Mouse (Mus musculus): Measurements from ENCODE around the gene Spaca9.

Spaca9 gene

DNA sequence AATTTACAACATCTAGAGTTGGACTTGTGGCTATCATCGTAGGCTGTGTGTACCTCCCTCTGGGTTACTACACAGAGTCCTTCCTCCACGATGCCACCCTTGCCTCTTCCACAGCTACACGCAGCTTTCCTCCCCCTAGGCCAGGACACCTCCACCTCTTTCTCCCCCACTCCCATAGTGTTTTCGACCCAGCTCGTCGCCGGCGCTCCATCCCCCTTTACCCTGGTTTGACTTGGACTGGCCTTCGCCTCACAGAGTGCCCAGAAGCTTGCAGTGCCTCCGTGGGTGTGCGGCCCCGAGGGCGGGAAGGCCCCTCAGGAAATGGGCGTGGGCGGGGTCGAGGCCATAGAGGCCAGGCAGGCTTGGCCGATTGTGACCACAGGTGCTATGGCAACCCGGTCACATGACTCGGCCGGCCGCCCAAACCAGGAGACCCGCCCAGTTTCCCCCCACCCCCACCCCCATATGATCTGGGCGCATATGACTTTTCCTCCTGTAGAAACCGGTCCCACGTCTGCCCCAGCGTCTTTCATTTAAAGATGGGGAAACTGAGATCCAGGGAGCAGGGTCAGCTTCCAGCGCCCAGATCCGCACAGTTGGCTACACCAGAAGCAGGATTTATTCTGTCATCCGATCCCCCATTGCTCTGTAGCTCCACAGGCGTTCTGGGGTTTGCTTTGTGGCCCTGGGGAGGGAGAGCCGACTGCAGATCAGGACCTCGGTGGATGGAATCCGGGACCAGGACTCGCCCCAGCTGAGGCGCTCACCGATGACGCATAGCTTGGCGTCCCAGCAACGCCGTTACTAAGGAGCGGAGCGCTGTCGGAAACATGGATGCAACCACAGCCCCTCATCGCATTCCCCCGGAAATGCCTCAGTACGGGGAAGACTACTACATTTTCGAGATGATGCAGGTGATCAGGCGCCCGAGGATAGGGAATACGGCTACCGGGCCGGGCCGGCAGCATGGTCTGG is at the start of gene Spaca9, which contains the start of gene Ak8:
TSS of gene Spaca9 (minus strand) at position 367 of the 975 bp plus-strand sequence.
TSS of gene Ak8 (plus strand) at position 804 of the 975 bp plus-strand sequence.
- in situ Hi-C loops (cut with MseI, MboI), result no loop called here

- in situ Hi-C loops (cut with MseI, MboI), result no loop called here
Observed at GRCm38 (mm10) chr2:28747705-28748104, 48.2 kb upstream of the Spaca9 start.

DNA sequence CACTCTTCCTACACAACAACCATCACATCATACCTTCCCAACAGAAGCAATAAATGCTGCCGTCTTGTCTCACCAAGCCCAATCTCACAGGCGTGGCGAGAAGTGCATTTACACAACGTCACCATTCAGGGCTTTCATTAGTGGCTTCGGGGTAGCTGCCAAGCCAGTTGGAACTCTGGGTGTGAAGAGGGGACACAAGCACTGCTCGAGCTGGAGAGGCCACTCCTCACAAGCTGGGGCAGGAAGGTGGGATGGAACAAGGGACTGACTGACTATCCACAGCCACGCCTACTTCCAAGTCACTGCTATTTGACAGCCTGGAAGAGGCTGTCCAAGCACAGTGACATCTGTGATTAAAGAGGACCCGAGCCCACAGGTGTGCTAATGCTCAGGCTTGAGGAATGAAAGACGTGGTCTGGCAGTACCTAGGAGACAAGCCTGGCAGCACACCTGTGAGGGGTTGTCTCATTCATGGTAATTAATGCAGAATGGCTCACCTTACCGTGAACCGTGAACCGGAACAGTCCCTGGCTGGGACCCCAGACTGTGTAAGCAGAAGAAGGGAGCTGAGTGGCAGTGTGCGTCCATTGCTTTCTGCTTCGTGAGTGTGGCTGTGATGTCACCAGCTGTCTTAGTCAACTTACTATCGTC is 47.3 kb upstream of the Spaca9 start:
- in situ Hi-C loops (cut with MseI, MboI), result no loop called here

GRCm38 (mm10) chr2:28742701-28743100 is 43.2 kb upstream of the Spaca9 start:
- in situ Hi-C loops (cut with MseI, MboI), result no loop called here

DNA sequence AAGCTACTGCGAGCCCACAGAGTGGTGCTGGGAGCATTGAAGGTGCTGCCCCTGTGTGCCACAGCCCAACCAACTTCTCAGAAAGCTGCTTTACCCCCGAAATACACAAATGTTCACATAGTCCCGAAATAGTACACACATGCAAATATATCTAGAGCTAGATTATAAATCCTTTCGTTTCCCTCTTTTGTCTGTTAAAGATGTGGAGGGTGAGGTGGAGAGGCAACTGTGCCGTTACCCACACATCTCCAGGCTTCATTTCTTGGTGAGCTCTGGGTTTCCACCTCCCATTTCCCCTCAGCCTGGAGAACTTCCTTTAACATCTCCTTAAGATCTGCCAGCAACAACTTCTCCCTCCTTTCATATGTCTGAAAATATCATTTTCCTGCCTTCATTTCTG is 40.6 kb upstream of the Spaca9 start:
- in situ Hi-C loops (cut with MseI, MboI), result no loop called here

- in situ Hi-C loops (cut with MseI, MboI), result no loop called here
Observed at GRCm38 (mm10) chr2:28737112-28737511, 37.6 kb upstream of the Spaca9 start.

DNA sequence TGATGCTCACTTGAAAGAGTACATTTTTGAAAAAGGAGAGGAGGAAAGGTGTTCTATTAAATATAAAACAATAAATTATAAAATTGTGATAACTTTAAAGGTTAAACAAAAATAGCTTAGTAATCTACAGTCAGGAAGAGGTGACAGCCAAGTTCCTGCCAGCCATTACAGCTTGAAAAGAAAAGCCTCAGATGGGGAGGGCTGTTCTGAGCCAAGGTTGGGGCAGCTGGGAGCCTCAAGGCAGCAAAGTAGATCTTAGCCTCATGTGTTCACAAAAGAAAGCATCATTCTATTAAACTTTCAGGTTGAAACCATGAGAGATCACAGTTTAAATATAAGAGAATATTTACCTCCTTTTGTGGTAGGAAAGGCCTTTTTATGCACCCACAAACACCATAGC is 31.1 kb upstream of the Spaca9 start:
- in situ Hi-C loops (cut with MseI, MboI), result no loop called here

GRCm38 (mm10) chr2:28727786-28728404 is 28.4 kb upstream of the Spaca9 start:
- in situ Hi-C loops (cut with MseI, MboI), result no loop called here

DNA sequence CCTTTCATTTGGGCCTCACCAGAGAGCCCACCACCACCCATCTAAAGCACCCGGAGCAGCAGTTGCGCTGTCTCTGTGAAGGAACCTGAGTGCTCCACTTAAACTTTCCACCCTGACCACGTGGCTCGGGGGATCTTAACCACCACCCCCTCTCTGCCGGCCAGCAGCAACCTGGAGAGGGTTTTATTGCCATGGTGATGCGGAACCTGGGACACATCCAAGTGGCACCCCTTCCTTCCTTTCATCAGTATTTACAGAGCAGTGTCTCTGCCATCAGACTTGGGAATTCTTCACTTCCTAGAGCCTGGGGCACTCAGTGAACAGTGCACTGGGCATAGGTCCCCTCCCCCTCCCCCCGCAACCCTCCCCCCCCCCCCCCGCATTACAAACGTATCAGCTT is 24.4 kb upstream of the Spaca9 start:
- in situ Hi-C loops (cut with MseI, MboI), result no loop called here

GRCm38 (mm10) chr2:28722419-28722818 is 22.9 kb upstream of the Spaca9 start:
- in situ Hi-C loops (cut with MseI, MboI), result no loop called here

GRCm38 (mm10) chr2:28713036-28713435 is 13.5 kb upstream of the Spaca9 start:
- in situ Hi-C loops (cut with MseI, MboI), result no loop called here

DNA sequence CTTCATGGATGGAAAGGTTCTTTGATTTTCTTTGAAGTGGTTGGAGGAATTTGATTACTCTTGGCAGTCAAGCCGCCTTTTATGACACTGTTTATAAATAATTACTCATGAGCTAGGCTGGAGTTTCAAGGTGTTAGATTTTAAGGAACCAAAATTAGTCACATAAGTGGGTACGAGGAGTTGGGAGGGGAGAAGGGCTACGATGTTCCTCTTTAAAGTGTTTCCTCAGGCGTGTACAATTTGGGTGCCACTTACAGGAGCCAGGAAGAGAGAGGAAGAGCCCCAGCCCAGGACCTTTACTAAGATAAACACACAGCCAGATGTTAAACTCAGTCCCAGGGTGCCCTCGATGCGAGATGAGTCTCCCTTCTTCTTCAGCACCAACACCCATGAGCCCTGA is 7.3 kb upstream of the Spaca9 start:
- in situ Hi-C loops (cut with MseI, MboI), result no loop called here

GRCm38 (mm10) chr2:28706106-28706636 is 6.6 kb upstream of the Spaca9 start:
- in situ Hi-C loops (cut with MseI, MboI), result no loop called here

DNA sequence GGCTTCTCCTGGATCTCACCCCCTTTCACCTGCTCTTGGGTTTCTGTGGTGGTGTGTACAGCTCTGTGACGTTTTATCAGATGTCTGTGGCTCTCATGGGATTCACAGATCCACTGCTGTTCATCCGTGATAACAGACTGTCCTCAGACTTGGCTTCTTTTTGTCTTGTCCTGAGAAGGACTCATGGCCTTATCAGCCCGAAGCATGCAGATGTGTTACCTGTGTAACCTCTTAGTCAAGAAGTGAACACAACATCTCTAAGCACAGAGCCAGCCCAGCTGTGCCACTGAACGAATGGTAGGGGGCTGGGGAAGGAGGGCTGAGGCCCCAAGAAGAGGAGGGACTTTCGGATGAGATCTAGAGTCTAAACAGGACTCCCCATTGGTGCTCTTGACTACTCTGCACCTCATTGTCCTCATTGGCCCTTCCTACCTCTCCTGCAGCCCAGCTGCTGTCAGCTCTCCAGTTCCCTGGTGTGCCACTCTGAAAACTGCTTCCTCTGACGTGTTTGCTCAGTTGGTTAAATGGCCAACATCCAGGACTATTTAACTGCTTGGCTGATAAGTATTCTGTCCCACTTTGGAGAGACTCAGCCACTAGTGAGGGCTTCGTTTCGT is 2.2 kb upstream of the Spaca9 start:
- in situ Hi-C loops (cut with MseI, MboI), result no loop called here

GRCm38 (mm10) chr2:28698566-28698965 is 961 bp downstream of the Spaca9 start:
- in situ Hi-C loops (cut with MseI, MboI), result no loop called here

DNA sequence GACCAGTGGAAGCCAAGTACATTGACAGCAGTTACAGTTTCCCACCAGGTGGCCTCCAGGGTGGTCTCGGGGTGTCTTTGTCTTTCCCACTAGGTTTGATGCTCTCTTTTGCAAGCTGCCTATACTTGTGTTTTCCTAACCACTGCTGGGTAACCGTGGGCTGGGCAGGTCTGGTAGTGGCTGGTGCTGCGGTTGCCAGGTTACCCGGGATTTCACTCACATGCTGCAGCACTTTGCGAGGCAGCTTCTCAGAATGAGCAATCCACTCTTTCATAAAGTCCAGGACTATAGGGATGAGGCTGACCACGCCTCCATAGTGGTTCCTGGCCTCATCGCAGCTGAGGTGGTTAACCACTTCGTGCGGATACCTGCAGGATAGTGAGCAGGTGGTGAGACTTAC is 6.8 kb downstream of the Spaca9 start:
- in situ Hi-C loops (cut with MseI, MboI), result no loop called here

DNA sequence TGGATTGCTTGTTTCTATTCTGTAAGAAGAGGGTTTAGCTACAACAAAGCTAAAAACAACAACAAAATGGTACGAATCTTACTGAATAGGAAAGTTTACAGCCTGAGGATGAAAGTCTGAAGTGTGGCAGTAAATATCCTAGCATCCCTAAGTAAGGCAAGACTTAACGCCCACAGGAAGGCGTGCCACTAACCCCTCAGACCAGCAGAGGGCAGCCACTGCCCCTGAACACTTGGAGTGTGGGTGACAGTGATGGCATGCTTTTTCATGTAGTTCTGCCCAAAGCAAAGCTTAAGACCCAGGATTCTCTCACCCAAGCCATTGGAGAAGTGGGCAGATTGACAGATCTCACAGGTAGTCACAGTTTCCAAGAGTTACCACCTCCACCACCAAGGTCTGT is 11.1 kb downstream of the Spaca9 start:
- in situ Hi-C loops (cut with MseI, MboI), result no loop called here

DNA sequence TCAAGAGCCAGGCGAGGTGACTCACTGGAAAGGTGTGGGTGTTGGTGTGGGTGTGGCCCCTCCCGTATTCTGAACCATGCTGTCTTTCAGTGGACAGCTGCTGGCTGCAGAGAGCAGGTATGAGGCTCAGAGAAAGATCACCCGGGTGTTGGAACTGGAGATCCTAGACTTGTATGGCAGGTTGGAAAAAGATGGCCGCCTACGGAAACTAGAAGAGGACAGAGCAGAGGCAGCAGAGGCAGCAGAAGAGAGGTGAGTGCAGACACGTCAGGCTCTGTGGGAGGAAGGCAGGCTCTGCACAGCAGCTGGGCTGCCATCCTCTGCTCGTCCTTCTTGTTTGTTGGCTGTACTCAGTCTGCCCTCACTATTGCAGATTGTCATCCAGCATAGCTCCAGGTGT is 13.6 kb downstream of the Spaca9 start:
- in situ Hi-C loops (cut with MseI, MboI), result no loop called here

DNA sequence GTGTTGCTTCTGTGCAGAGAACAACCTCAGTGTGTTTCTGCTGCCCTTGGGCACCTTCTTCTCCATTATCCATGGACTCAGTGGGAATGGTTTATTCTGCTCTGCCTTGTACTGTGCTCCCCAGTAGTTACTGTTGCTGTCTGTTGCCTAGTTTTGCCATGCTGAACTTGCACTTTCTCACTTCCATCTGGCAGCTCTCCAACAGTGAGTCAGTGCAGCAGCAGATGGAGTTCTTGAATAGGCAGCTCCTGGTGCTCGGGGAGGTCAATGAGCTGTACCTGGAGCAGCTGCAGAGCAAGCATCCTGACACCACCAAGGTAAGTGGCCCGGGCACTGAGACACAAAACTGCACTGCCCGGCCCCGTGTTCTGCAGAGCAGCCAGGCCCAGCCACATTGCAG is 17.8 kb downstream of the Spaca9 start:
- in situ Hi-C loops (cut with MseI, MboI), result no loop called here

- in situ Hi-C loops (cut with MseI, MboI), result no loop called here
Observed at GRCm38 (mm10) chr2:28680710-28681109, 18.8 kb downstream of the Spaca9 start.

GRCm38 (mm10) chr2:28676005-28676404 is 23.5 kb downstream of the Spaca9 start:
- in situ Hi-C loops (cut with MseI, MboI), result no loop called here

DNA sequence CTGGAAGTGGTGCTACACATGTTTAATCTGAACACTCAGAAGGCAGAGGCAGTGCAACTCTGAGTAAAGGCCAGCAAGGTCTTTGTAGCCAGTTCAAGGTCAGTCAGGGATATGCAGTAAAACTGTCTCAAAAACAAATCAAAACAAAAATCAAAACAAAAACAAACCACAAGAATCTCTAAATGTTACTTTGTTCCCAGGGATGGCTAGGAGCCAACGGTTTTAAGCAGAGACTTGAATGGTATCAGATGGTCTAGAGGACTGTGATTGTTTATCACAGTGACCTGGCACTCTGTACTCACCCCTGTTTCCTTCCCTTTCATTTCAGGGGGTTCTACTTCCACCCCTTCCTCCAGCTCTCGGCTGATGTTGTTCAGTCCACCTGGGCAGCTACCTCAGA is 28.1 kb downstream of the Spaca9 start:
- in situ Hi-C loops (cut with MseI, MboI), result no loop called here

Measured in mouse trophoblast stem cell (cell line).